Mouse (Mus musculus): Measurements from ENCODE around the gene Nupr1l.

GRCm38 (mm10) chr5:129929924-129930855, 21.9 kb downstream of the Nupr1l start:
- no peak for TF ChIP-seq CTCF (IDR thresholded peaks at IDR 0.05; ENCODE audit: extremely low read depth, insufficient read depth, low read length)
- TF ChIP-seq POLR2A (IDR thresholded peaks at IDR 0.05; ENCODE audit: extremely low read depth, insufficient read depth, low read length): no peak

All from cortical plate, adult 2 months (tissue).